Mouse (Mus musculus): ENCODE data around the gene S100a8.

DNA sequence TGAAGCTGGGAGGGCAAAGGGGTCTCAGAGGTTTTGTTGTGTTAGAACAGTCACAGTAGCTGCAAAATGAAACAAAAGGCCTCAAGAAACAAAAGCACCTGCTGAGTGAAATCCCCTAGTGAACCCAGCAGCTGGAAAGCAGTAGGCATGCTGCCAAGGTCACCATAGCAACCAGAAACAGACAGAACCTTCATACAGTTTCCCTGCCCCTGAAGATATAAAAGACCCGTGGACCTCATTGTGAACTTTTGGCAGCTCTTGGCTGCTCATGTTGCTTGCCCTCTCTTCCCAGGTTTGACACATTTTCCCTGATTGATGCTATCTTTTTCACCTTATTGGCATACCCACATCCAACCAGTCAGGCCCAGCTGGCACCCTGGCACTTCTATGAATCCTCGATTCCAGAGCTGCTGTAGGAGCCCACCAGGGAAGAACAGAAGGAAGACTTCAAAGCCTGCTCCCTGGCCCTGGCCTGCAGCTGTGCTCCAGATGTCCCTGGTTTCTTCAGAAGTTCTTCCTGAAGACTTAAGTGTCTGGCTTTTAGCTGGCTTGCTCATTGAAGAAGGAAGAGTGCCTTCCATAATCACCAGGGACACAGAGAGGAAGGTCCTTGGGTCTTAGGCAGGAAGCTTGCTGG is 45.2 kb upstream of the S100a8 start:
- TF ChIP-seq MAFK (IDR thresholded peaks at IDR 0.05; ENCODE audit: insufficient read depth, low read depth, low read length) (no peak), ZC3H11A (IDR thresholded peaks at IDR 0.05; ENCODE audit: borderline replicate concordance, low read depth, low read length) (no peak), ZNF384 (IDR thresholded peaks at IDR 0.05; ENCODE audit: low read depth, low read length) (no peak), HCFC1 (IDR thresholded peaks at IDR 0.05; ENCODE audit: borderline replicate concordance, insufficient read depth, low read length) (no peak), CHD2 (IDR thresholded peaks at IDR 0.05; ENCODE audit: low read depth, low read length) (no peak)

All from ES-E14 (cell line).